Mouse (Mus musculus) heart, adult 9 months (tissue): Measurements from ENCODE around the gene Tmcc3.
A peak's percentile ranks its signal among the peaks of the same experiment; 100 is the strongest.

Experiments used
- DNase-seq, 2 experiments: peaks; one replicate each; pipeline ENCODE4 v3.0.0; 2022; ENCODE audit warnings: low spot score in 2 of 2

Tmcc3 gene

GRCm38 (mm10) chr10:94332358-94333137 lies 20.8 kb downstream of the Tmcc3 start:
- no peak for DNase-seq

GRCm38 (mm10) chr10:94333328-94333727 lies 21.6 kb downstream of the Tmcc3 start:
- DNase-seq = no peak

GRCm38 (mm10) chr10:94335047-94335446 lies 23.3 kb downstream of the Tmcc3 start:
- DNase-seq = no peak

GRCm38 (mm10) chr10:94336071-94336470 lies 24.3 kb downstream of the Tmcc3 start:
- no peak for DNase-seq

- no peak for DNase-seq
Measured at GRCm38 (mm10) chr10:94341501-94341900, 29.8 kb downstream of the Tmcc3 start.

- DNase-seq = no peak
Measured at GRCm38 (mm10) chr10:94342256-94342655, 30.5 kb downstream of the Tmcc3 start.

GRCm38 (mm10) chr10:94343581-94343980 lies 31.8 kb downstream of the Tmcc3 start:
- DNase-seq = no peak

GRCm38 (mm10) chr10:94344631-94345417 lies 33.1 kb downstream of the Tmcc3 start:
- no peak for DNase-seq

GRCm38 (mm10) chr10:94345509-94346252 lies 33.9 kb downstream of the Tmcc3 start:
- DNase-seq = no peak

GRCm38 (mm10) chr10:94346596-94346995 lies 34.8 kb downstream of the Tmcc3 start:
- DNase-seq = no peak

GRCm38 (mm10) chr10:94347296-94347695 lies 35.5 kb downstream of the Tmcc3 start:
- DNase-seq = no peak

- DNase-seq = no peak
Measured at GRCm38 (mm10) chr10:94347959-94348358, 36.2 kb downstream of the Tmcc3 start.

GRCm38 (mm10) chr10:94350207-94350606 lies 38.5 kb downstream of the Tmcc3 start:
- DNase-seq = no peak

- no peak for DNase-seq
Measured at GRCm38 (mm10) chr10:94350896-94351661, 39.3 kb downstream of the Tmcc3 start.

GRCm38 (mm10) chr10:94352172-94352876 lies 40.6 kb downstream of the Tmcc3 start:
- DNase-seq = no peak

- no peak for DNase-seq
Measured at GRCm38 (mm10) chr10:94352877-94353853, 41.4 kb downstream of the Tmcc3 start.

- DNase-seq = no peak
Measured at GRCm38 (mm10) chr10:94354005-94354404, 42.3 kb downstream of the Tmcc3 start.

GRCm38 (mm10) chr10:94354427-94354826 lies 42.7 kb downstream of the Tmcc3 start:
- DNase-seq = no peak

GRCm38 (mm10) chr10:94356504-94357169 lies 44.9 kb downstream of the Tmcc3 start:
- DNase-seq = peak; percentile 49 to 63
